Mouse (Mus musculus) liver, postnatal 0 days (tissue): ENCODE results near the gene Gatad2b. TPM values are rescaled to one million over a fixed set of nuclear protein-coding genes. Genes with fewer than 3 reads are reported as not detected.

ENCODE experiments used
- ATAC-seq: fragments of 200-750 bp; cut with Nextera tagmentation; 2 replicates; pipeline ENCODE4 v1.8.0; 2017; ENCODE audit warnings: mild to moderate bottlenecking, moderate library complexity
- DNase-seq: peaks from one replicate; pipeline ENCODE4 v3.0.0-alpha.2; 2016
- H3K27ac ChIP-seq: fragments of 300-500 bp; sonication (generic); 2 replicates; pipeline ENCODE4 v1.5.1; 2014; ENCODE audit warnings: antibody characterized with exemption, moderate library complexity, mild to moderate bottlenecking, low read depth
- H3K27me3 ChIP-seq: fragments of 300-500 bp; sonication (generic); 2 replicates; pipeline ENCODE4 v1.6.1; 2014; ENCODE audit warnings: low read length, control low read depth, mixed read lengths; ENCODE audit not compliant: insufficient read depth
- H3K36me3 ChIP-seq: fragments of 300-500 bp; sonication (generic); replicated peaks from 2 replicates; pipeline ENCODE4 v1.6.1; 2014; ENCODE audit warnings: mild to moderate bottlenecking, control low read depth, low read length, moderate library complexity, mixed read lengths; ENCODE audit not compliant: insufficient read depth
- H3K4me1 ChIP-seq: fragments of 300-500 bp; sonication (generic); 2 replicates; pipeline ENCODE4 v1.6.1; 2014; ENCODE audit warnings: antibody characterized with exemption, mild to moderate bottlenecking, control low read depth; ENCODE audit not compliant: insufficient read depth
- H3K4me2 ChIP-seq: fragments of 300-500 bp; sonication (generic); 2 replicates; pipeline ENCODE4 v1.6.1; 2014; ENCODE audit warnings: low read depth, mild to moderate bottlenecking, low read length, moderate library complexity, mixed read lengths
- H3K4me3 ChIP-seq: fragments of 300-500 bp; sonication (generic); 2 replicates; pipeline ENCODE4 v1.5.1; 2014; ENCODE audit warnings: low read depth, low read length
- H3K9ac ChIP-seq: fragments of 300-500 bp; sonication (generic); replicated peaks from 2 replicates; pipeline ENCODE4 v1.6.1; 2014; ENCODE audit warnings: mild to moderate bottlenecking, moderate library complexity
- H3K9me3 ChIP-seq: fragments of 300-500 bp; sonication (generic); 2 replicates; pipeline ENCODE4 v1.6.1; 2016; ENCODE audit warnings: mild to moderate bottlenecking, control low read depth, low read length, mixed read lengths
- CTCF ChIP-seq: sonication (generic); IDR thresholded peaks from 2 replicates; pipeline ENCODE4 v1.5.1; 2016; ENCODE audit warnings: antibody characterized with exemption, low read depth
- EP300 ChIP-seq: IDR thresholded peaks from 2 replicates; pipeline ENCODE4 v1.6.1; 2016; ENCODE audit warnings: antibody characterized with exemption, low read depth, mild to moderate bottlenecking
- WGBS: fragments of 180-500 bp; shearing (Covaris S2); extraction: QIAGEN DNeasy Blood & Tissue Kit; methylation state at CpG from one replicate; pipeline ENCODE4 v1.1.7; 2014; ENCODE audit not compliant: insufficient replicate concordance; 5-methylcytosine and 5-hydroxymethylcytosine counted together
- microRNA-seq: library from miRNA; unstranded; fragments of <30 nt; microRNA quantifications from one replicate; pipeline ENCODE4, GENCODE M21; 2016
- polyA plus RNA-seq: library from polyadenylated mRNA; unstranded; fragments of >200 nt; fragmentation: Nextera tagmentation; extraction: Ambion mirVana; gene quantifications from 2 replicates; pipeline ENCODE4 v1.2.1, GENCODE M21; 2015

Gene Gatad2b
- polyA plus RNA-seq, 1 experiment from 2014 or later: 3.1 TPM

DNA sequence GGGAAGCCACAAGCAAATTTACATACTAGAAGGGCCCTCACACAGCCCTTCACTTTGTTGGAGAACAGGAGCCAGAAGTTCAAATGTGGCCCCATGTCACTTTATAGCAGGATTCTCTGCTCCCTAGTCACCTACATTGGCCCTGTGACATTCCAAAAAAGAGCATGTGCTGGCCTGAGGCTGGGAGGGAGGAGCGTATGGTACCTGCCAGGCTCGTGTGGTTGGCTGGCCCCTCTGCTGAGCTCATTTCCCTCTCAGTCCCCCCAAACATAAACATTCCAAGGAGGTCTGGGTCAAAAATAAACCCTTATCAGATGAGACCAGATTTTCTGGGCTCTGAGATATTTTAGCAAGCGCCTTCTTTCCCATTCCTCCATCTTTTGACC lies 120.0 kb downstream of the Gatad2b start:
- WGBS: 82% methylated on average over 3 of the region's 3 CpGs
- Histone ChIP-seq H3K36me3 (peaks cover 58% of the 10 kb centered on the region), H3K4me3 (no peak overlapping the region), H3K27ac (no peak overlapping the region; the same call in 1 of the 2 replicates), H3K4me1 (peaks cover 6% of the 10 kb centered on the region), H3K9me3 (no peaks in the 10 kb centered on the region), H3K9ac (no peak overlapping the region), H3K27me3 (no peaks in the 10 kb centered on the region), H3K4me2 (no peak overlapping the region)
- ATAC-seq (no peak), DNase-seq (no peak)
- TF ChIP-seq CTCF: no peak
- no peak for TF ChIP-seq EP300

Small RNA genes lying within 50 kb of the gene (microRNA-seq; reads per million reads assigned to microRNA genes)
- not detected for gene Mir7012

Other genes with a start within 250 kb of the Gatad2b start
- gene 4933434E20Rik, start 241.5 kb upstream of the Gatad2b start, polyA plus RNA-seq: 64.6 and 66.7 TPM in 2 replicates
- 57.4 TPM in 2 replicates for gene Ubap2l, start 240.6 kb upstream of the Gatad2b start, polyA plus RNA-seq
- 156 and 162 TPM in 2 replicates for gene Tpm3, start 220.5 kb upstream of the Gatad2b start, polyA plus RNA-seq
- gene Nup210l, start 189.0 kb upstream of the Gatad2b start, polyA plus RNA-seq: 0.02 and 0.04 TPM in 2 replicates
- gene Rps27, start 79.5 kb upstream of the Gatad2b start, polyA plus RNA-seq: 821 and 885 TPM in 2 replicates
- gene Rab13, start 79.5 kb upstream of the Gatad2b start, polyA plus RNA-seq: 4.9 and 6.1 TPM in 2 replicates
- 68.7 and 74.3 TPM in 2 replicates for gene Jtb, start 61.6 kb upstream of the Gatad2b start, polyA plus RNA-seq
- 0.15 and 0.41 TPM in 2 replicates for gene Creb3l4, start 49.7 kb upstream of the Gatad2b start, polyA plus RNA-seq
- 41.7 and 54.0 TPM in 2 replicates for gene Slc39a1, start 45.0 kb upstream of the Gatad2b start, polyA plus RNA-seq
- 6.6 and 7.9 TPM in 2 replicates for gene Crtc2, start 39.0 kb upstream of the Gatad2b start, polyA plus RNA-seq
- gene Dennd4b, start 28.0 kb upstream of the Gatad2b start, polyA plus RNA-seq: 2.0 TPM in 2 replicates
- gene Slc27a3, start 96.8 kb downstream of the Gatad2b start, polyA plus RNA-seq: 0.58 and 0.69 TPM in 2 replicates
- gene Ints3, start 140.4 kb downstream of the Gatad2b start, polyA plus RNA-seq: 4.0 and 4.6 TPM in 2 replicates
- gene Npr1, start 172.7 kb downstream of the Gatad2b start, polyA plus RNA-seq: 5.9 and 6.2 TPM in 2 replicates
- 23.1 and 27.6 TPM in 2 replicates for gene Ilf2, start 182.9 kb downstream of the Gatad2b start, polyA plus RNA-seq
- gene Snapin, start 197.9 kb downstream of the Gatad2b start, polyA plus RNA-seq: 23.6 and 24.2 TPM in 2 replicates
- gene Chtop, start 216.3 kb downstream of the Gatad2b start, polyA plus RNA-seq: 39.9 and 42.9 TPM in 2 replicates
- 116 and 118 TPM in 2 replicates for gene S100a1, start 221.2 kb downstream of the Gatad2b start, polyA plus RNA-seq
- 35.5 and 36.1 TPM in 2 replicates for gene S100a13, start 221.3 kb downstream of the Gatad2b start, polyA plus RNA-seq
- 0.09 TPM in 1 of 2 replicates, not detected in the other for gene S100a14, start 233.7 kb downstream of the Gatad2b start, polyA plus RNA-seq
- gene S100a16, start 244.1 kb downstream of the Gatad2b start, polyA plus RNA-seq: 41.3 and 43.5 TPM in 2 replicates